Mouse (Mus musculus) spleen, adult 2 months (tissue): Measurements from ENCODE around the gene Fbxl15. TPM values are rescaled to one million over a fixed set of nuclear protein-coding genes. Genes with fewer than 3 reads are reported as not detected.

Experiments
- DNase-seq, 2 experiments: peaks; one replicate each; pipeline versions ENCODE4 v3.0.0 to v3.0.0-alpha.2; 2012 to 2021; ENCODE audit warnings: low spot score in 2 of 2, low read depth in 1 of 2
- H3K27ac ChIP-seq: fragments of 200-500 bp; 2 replicates; pipeline ENCODE4 v1.5.1; 2012; ENCODE audit warnings: low read length, inconsistent platforms; ENCODE audit not compliant: insufficient read depth
- H3K27me3 ChIP-seq: fragments of 200-500 bp; 2 replicates; pipeline ENCODE4 v1.6.1; 2012; ENCODE audit warnings: mild to moderate bottlenecking, moderate library complexity, low read length, inconsistent platforms; ENCODE audit not compliant: control insufficient read depth, insufficient read depth
- H3K36me3 ChIP-seq: fragments of 200-500 bp; 2 replicates; pipeline ENCODE4 v1.6.1; 2012; ENCODE audit warnings: mild to moderate bottlenecking, low read length, inconsistent platforms; ENCODE audit not compliant: control insufficient read depth, insufficient read depth
- H3K4me1 ChIP-seq: fragments of 200-500 bp; 2 replicates; pipeline ENCODE4 v1.6.1; 2011; ENCODE audit warnings: inconsistent platforms; ENCODE audit not compliant: control insufficient read depth, insufficient read depth, insufficient read length
- H3K4me3 ChIP-seq: fragments of 200-500 bp; 2 replicates; pipeline ENCODE4 v1.5.1; 2011; ENCODE audit warnings: mild to moderate bottlenecking, inconsistent platforms; ENCODE audit not compliant: insufficient read depth, insufficient read length; ENCODE audit errors: extremely low read depth
- CTCF ChIP-seq: fragments of 200-500 bp; IDR thresholded peaks from 2 replicates; pipeline ENCODE4 v1.5.1; 2011; ENCODE audit warnings: mild to moderate bottlenecking, inconsistent platforms; ENCODE audit not compliant: insufficient read depth, insufficient read length, insufficient replicate concordance; ENCODE audit errors: extremely low read depth
- POLR2A ChIP-seq: fragments of 200-500 bp; IDR thresholded peaks from 2 replicates; pipeline ENCODE4 v1.6.1; 2011; ENCODE audit warnings: low read depth, low read length, inconsistent platforms
- WGBS: fragments of 180-500 bp; shearing (Covaris S2); methylation state at CpG from one replicate; pipeline ENCODE4 v1.1.7; 2018; 5-methylcytosine and 5-hydroxymethylcytosine counted together
- polyA plus RNA-seq: library from polyadenylated mRNA; depleted of rRNA; stranded (reverse); fragments of >200 nt; gene quantifications from 2 replicates; pipeline ENCODE4 v1.2.3, GENCODE M21; 2012

The Fbxl15 gene
- polyA plus RNA-seq, 1 experiment = 12.1 TPM

- no peak for TF ChIP-seq POLR2A
- no peak for TF ChIP-seq CTCF
- no peak overlapping the region for H3K27ac ChIP-seq
- DNase-seq = peak in 1 of 2 experiments; percentile 4
- no peak overlapping the region for H3K4me3 ChIP-seq
- H3K4me1 ChIP-seq = peaks cover 12% of the 10 kb centered on the region
- H3K36me3 ChIP-seq = peaks cover 57% of the 10 kb centered on the region
- 92% methylated on average over 21 of the region's 21 CpGs for WGBS
- H3K27me3 ChIP-seq = 0 out of 2 replicates have a peak, but pooled peaks cover 1% of the 10 kb centered on the region
These were observed 18.2 kb upstream of the Fbxl15 start for GRCm38 (mm10) chr19:46309651-46310305.

GRCm38 (mm10) chr19:46310312-46310865, 17.6 kb upstream of the Fbxl15 start:
- peaks cover 12% of the 10 kb centered on the region for H3K4me1 ChIP-seq
- TF ChIP-seq POLR2A (no peak), CTCF (no peak)
- peaks cover 57% of the 10 kb centered on the region for H3K36me3 ChIP-seq
- peaks cover 1% of the 10 kb centered on the region; the same call in 1 of the 2 replicates for H3K27me3 ChIP-seq
- 95% methylated on average over 12 of the region's 12 CpGs for WGBS
- no peak overlapping the region for H3K4me3 ChIP-seq
- no peak overlapping the region for H3K27ac ChIP-seq
- DNase-seq = no peak

- Histone ChIP-seq H3K4me3 (no peak overlapping the region), H3K27ac (no peak overlapping the region), H3K27me3 (peaks cover 1% of the 10 kb centered on the region; the same call in 1 of the 2 replicates), H3K36me3 (peaks cover 56% of the 10 kb centered on the region), H3K4me1 (peaks cover 9% of the 10 kb centered on the region)
- 93% methylated on average over 9 of the region's 9 CpGs for WGBS
- DNase-seq = no peak
- no peak for TF ChIP-seq POLR2A
- no peak for TF ChIP-seq CTCF
These were observed 16.6 kb upstream of the Fbxl15 start for GRCm38 (mm10) chr19:46311341-46311740.

- H3K36me3 ChIP-seq = peaks cover 50% of the 10 kb centered on the region
- H3K27me3 ChIP-seq = peaks cover 9% of the 10 kb centered on the region
- no peak overlapping the region for H3K27ac ChIP-seq
- H3K4me3 ChIP-seq = no peak overlapping the region
- TF ChIP-seq CTCF (no peak), POLR2A (no peak)
- WGBS = 95% methylated on average over 21 of the region's 21 CpGs
- DNase-seq = no peak
- peaks cover 17% of the 10 kb centered on the region for H3K4me1 ChIP-seq
These were observed 15.4 kb upstream of the Fbxl15 start for GRCm38 (mm10) chr19:46312566-46312965.

GRCm38 (mm10) chr19:46313116-46313515, 14.9 kb upstream of the Fbxl15 start:
- WGBS = 90% methylated on average over 9 of the region's 9 CpGs

GRCm38 (mm10) chr19:46313591-46313990, 14.4 kb upstream of the Fbxl15 start:
- peaks cover 40% of the 10 kb centered on the region for H3K36me3 ChIP-seq
- H3K4me1 ChIP-seq = peaks cover 14% of the 10 kb centered on the region
- peaks cover 19% of the 10 kb centered on the region for H3K27me3 ChIP-seq
- no peak for TF ChIP-seq CTCF
- no peak for TF ChIP-seq POLR2A
- 92% methylated on average over 6 of the region's 6 CpGs for WGBS
- DNase-seq = no peak
- H3K4me3 ChIP-seq = no peak overlapping the region
- no peak overlapping the region for H3K27ac ChIP-seq

More at GRCm38 (mm10) chr19:46313116-46313515, 14.9 kb upstream of the Fbxl15 start:
- Histone ChIP-seq H3K4me3 (no peak overlapping the region), H3K27ac (no peak overlapping the region), H3K36me3 (peaks cover 45% of the 10 kb centered on the region), H3K27me3 (peaks cover 14% of the 10 kb centered on the region), H3K4me1 (peaks cover 18% of the 10 kb centered on the region)
- no peak for TF ChIP-seq CTCF
- TF ChIP-seq POLR2A = no peak
- no peak for DNase-seq

GRCm38 (mm10) chr19:46314151-46314601, 13.8 kb upstream of the Fbxl15 start:
- WGBS = 42% methylated on average over 18 of the region's 18 CpGs
- Histone ChIP-seq H3K4me3 (no peak overlapping the region), H3K4me1 (peaks cover 10% of the 10 kb centered on the region), H3K27ac (no peak overlapping the region), H3K27me3 (peaks cover 19% of the 10 kb centered on the region), H3K36me3 (peaks cover 37% of the 10 kb centered on the region)
- TF ChIP-seq POLR2A = no peak
- TF ChIP-seq CTCF = no peak
- no peak for DNase-seq
